Mouse (Mus musculus): ENCODE measurements around the gene Podn. TPM values are rescaled to one million over a fixed set of nuclear protein-coding genes. Genes with fewer than 3 reads are reported as not detected.

Podn gene
- total and polyA plus RNA-seq, 3 experiments: 0.04 TPM; not detected in 2

DNA sequence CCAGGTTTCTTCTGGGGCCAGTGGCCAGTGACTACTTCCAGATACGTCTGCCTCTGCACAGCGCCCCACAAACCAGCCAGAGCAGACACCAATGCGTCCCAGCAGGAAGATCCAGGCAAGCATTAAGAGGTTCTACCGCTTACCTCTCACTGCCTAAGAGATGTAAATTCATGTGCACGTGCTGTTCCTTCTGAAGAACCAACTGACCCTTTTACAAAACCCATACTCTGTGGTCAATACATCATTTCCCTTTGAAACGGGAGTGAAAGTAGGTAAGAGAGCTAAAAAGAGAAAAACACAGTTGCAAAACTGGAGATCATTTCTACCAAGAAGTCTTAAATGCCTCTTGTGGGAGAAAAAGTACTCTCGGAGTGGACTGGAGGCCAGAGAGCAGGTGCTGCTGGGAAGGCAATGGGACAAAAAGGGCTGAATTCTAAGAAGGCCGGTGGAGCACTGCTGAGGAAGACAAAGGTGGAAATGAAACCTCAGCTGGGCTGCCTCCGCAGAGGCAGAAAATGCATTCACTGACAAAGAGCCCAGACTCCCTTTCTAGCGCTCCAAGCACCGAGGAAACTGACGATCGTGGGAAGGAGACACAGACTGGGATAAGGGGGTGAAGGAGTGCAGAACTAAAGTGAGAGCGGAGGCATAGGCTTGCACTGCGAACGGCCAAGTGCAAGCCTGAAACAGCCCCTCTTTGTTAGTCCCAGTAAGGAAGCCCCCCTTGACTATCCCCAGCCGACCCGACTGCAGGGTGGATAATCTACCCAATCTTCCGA is 36.5 kb downstream of the Podn start:
- H3K27me3 ChIP-seq (ENCODE audit: control insufficient read depth in 1 of 2, insufficient read depth in 2 of 2, low read length in 2 of 2): no peaks in the 10 kb centered on the region
- H3K9ac ChIP-seq (ENCODE audit: control insufficient read depth, low read depth, low read length, poor library complexity, severe bottlenecking): no peak overlapping the region
- no peaks in the 10 kb centered on the region for H3K79me2 ChIP-seq (ENCODE audit: control insufficient read depth, insufficient read depth, low read length, poor library complexity)
- no peak overlapping the region for H3K27ac ChIP-seq (ENCODE audit: control insufficient read depth, low read depth, low read length)
- no peaks in the 10 kb centered on the region for H3K4me1 ChIP-seq (ENCODE audit: control insufficient read depth in 1 of 2, insufficient read depth in 2 of 2, low read length in 2 of 2)
- H3K36me3 ChIP-seq (ENCODE audit: control insufficient read depth in 1 of 2, insufficient read depth in 2 of 2, low read length in 2 of 2): peaks cover 0 to 2% of the 10 kb centered on the region in 2 experiments; a peak in 2 of 4 replicates
- DNase-seq (ENCODE audit: low read depth, low spot score): no peak
- no peaks in the 10 kb centered on the region for H3K9me3 ChIP-seq (replicated peaks; ENCODE audit: insufficient read depth, low read length)
- no peak overlapping the region for H3K4me3 ChIP-seq (ENCODE audit: control insufficient read depth in 1 of 2, insufficient read depth in 1 of 2, low read depth in 2 of 2, low read length in 2 of 2)
- TF ChIP-seq TCF12 (IDR thresholded peaks at IDR 0.05; ENCODE audit: low read depth, low read length) (no peak), MXI1 (IDR thresholded peaks at IDR 0.05; ENCODE audit: low read depth, low read length) (no peak), ZMIZ1 (IDR thresholded peaks at IDR 0.05; ENCODE audit: low read depth, low read length) (no peak), ELF1 (IDR thresholded peaks at IDR 0.05; ENCODE audit: low read depth, low read length) (no peak), CTCF (IDR thresholded peaks at IDR 0.05 in 2 of 3, conservative IDR thresholded peaks at IDR 0.05 in 1 of 3; ENCODE audit: control insufficient read depth in 1 of 3, insufficient read depth in 1 of 3, low read depth in 2 of 3, low read length in 3 of 3, poor library complexity in 1 of 3, severe bottlenecking in 1 of 3) (no peak), TAL1 (IDR thresholded peaks at IDR 0.05; ENCODE audit: low read length) (no peak), UBTF (IDR thresholded peaks at IDR 0.05; ENCODE audit: borderline replicate concordance, insufficient read depth, low read depth, low read length) (no peak)

DNA sequence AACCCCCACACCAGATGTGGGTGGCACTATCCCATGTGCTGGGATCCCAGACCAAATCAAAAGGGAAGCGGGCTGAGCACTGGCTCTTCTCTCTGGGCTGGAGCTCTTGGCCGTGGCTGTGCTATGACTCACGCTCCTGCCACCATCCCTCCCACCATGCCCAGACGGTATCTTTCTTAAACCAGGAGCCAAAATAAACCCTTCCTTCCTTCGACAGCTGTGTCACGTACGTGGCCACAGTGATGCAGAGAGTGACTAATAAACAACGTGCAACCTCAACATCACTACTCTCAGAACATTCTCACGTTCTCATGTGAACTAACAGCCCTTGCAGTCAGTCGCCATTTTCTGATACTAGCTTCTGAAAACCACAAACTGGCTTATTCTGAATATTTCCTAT is 38.1 kb downstream of the Podn start:
- Histone ChIP-seq H3K27me3 (ENCODE audit: control insufficient read depth in 1 of 2, insufficient read depth in 2 of 2, low read length in 2 of 2) (no peaks in the 10 kb centered on the region), H3K4me3 (ENCODE audit: control insufficient read depth in 1 of 2, insufficient read depth in 1 of 2, low read depth in 2 of 2, low read length in 2 of 2) (no peak overlapping the region), H3K36me3 (ENCODE audit: control insufficient read depth in 1 of 2, insufficient read depth in 2 of 2, low read length in 2 of 2) (peaks cover 0 to 3% of the 10 kb centered on the region in 2 experiments; a peak in 2 of 4 replicates), H3K27ac (ENCODE audit: control insufficient read depth, low read depth, low read length) (no peak overlapping the region), H3K9me3 (replicated peaks; ENCODE audit: insufficient read depth, low read length) (no peaks in the 10 kb centered on the region), H3K79me2 (ENCODE audit: control insufficient read depth, insufficient read depth, low read length, poor library complexity) (no peaks in the 10 kb centered on the region), H3K4me1 (ENCODE audit: control insufficient read depth in 1 of 2, insufficient read depth in 2 of 2, low read length in 2 of 2) (no peaks in the 10 kb centered on the region), H3K9ac (ENCODE audit: control insufficient read depth, low read depth, low read length, poor library complexity, severe bottlenecking) (no peak overlapping the region)
- DNase-seq (ENCODE audit: low read depth, low spot score): no peak
- TF ChIP-seq EP300 (IDR thresholded peaks at IDR 0.05; ENCODE audit: low read depth in 1 of 2, low read length in 2 of 2): no peak

DNA sequence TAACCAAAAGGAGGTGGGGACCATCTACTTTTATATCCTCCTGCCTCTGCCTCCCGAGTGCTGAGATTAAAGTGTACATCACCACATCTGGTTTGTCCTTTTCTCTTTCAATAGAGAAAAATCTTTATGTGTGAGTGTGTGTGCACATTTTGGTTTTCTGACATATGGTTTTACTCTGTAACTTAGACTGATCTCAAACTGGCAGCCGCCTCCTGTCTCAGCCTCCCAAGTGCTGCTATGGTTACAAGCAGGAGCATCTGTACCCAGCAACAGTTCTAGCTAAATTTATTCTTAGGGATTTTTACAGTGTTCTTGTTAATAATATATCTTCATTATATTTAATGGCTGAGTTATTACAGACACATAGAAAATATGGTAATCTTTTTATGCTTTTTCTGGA is 39.0 kb downstream of the Podn start:
- no peak for DNase-seq (ENCODE audit: low read depth, low spot score)
- H3K36me3 ChIP-seq (ENCODE audit: control insufficient read depth in 1 of 2, insufficient read depth in 2 of 2, low read length in 2 of 2): peaks cover 0 to 3% of the 10 kb centered on the region in 2 experiments; a peak in 2 of 4 replicates
- no peaks in the 10 kb centered on the region for H3K27me3 ChIP-seq (ENCODE audit: control insufficient read depth in 1 of 2, insufficient read depth in 2 of 2, low read length in 2 of 2)
- no peak overlapping the region for H3K9ac ChIP-seq (ENCODE audit: control insufficient read depth, low read depth, low read length, poor library complexity, severe bottlenecking)
- no peaks in the 10 kb centered on the region for H3K9me3 ChIP-seq (replicated peaks; ENCODE audit: insufficient read depth, low read length)
- no peak overlapping the region for H3K4me3 ChIP-seq (ENCODE audit: control insufficient read depth in 1 of 2, insufficient read depth in 1 of 2, low read depth in 2 of 2, low read length in 2 of 2)
- no peaks in the 10 kb centered on the region for H3K79me2 ChIP-seq (ENCODE audit: control insufficient read depth, insufficient read depth, low read length, poor library complexity)
- no peak for TF ChIP-seq MAFK (IDR thresholded peaks at IDR 0.05; ENCODE audit: borderline replicate concordance, low read depth, low read length)
- H3K27ac ChIP-seq (ENCODE audit: control insufficient read depth, low read depth, low read length): no peak overlapping the region
- H3K4me1 ChIP-seq (ENCODE audit: control insufficient read depth in 1 of 2, insufficient read depth in 2 of 2, low read length in 2 of 2): no peaks in the 10 kb centered on the region

Data from MEL (cell line).